Mouse (Mus musculus) bone marrow macrophage, adult 2 months (primary cell): ENCODE results near the gene Xrra1.

ENCODE experiments used
- CTCF ChIP-seq: IDR thresholded peaks from 2 replicates; pipeline ENCODE4 v1.5.1; 2012; ENCODE audit warnings: low read depth, mild to moderate bottlenecking, low read length, moderate library complexity
- POLR2A ChIP-seq: IDR thresholded peaks from 2 replicates; pipeline ENCODE4 v1.6.1; 2012; ENCODE audit warnings: mild to moderate bottlenecking, low read depth, low read length, borderline replicate concordance

DNA sequence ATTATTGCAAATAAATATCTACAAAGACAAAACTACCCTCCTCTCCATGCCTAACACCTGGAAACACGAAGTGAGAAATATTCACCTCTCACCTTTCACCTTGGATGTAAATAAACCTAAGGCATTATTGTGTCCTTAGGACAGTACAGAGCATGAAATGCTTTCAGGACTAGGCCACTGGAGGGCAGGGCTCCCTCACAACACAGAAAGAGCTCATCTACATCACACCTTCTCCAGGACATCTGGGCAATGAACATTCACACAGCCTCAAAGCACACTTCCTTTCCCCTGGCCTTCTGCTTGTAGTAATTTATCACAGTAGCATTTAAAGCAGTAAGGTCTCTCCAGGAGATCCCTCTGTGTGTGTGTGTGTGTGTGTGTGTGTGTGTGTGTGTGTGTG is 76.8 kb downstream of the Xrra1 start:
- no peak for TF ChIP-seq CTCF
- TF ChIP-seq POLR2A = no peak
